8 mouse cellular contexts compared by ENCODE assay signal in the genomic region with DNA sequence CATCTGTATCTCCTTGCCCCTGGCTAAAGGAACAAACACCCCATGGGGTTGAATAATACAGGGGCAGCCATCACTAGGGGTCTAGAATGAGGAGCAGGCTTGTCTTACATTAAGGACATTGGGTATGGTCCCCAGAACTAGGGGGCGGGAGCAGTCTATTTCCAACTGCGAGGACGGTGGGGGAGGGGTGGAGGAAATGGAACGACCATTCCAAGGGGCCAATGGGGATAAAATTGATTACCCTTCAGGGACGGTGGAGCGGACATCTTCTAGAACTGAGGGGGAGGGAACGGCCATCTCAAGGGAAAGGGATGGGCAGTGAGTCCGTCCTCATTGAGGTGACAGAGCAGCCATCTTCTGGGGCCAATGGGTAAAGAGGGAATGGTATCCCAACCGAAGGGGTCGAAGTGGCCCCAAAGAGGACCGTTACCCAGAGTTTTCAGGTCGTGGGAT. TPM values are rescaled to one million over a fixed set of nuclear protein-coding genes. Genes with fewer than 3 reads are reported as not detected.
DNase-seq lines count a peak whose midpoint lies in the region; ATAC-seq and TF ChIP-seq lines count a peak whose summit lies in the region.

No protein-coding gene starts in this region.

- H3K36me3 ChIP-seq in heart, embryonic 12.5 days, result peaks cover 44% of the 10 kb centered on the region
- H3K36me3 ChIP-seq in C2C12 (ENCODE audit: control insufficient read depth, insufficient read depth), result peaks cover 58% of the 10 kb centered on the region
- peaks cover 42% of the 10 kb centered on the region for H3K36me3 ChIP-seq in embryonic facial prominence, embryonic 10.5 days (replicated peaks)
- H3K36me3 ChIP-seq in intestine, postnatal 0 days (ENCODE audit: control insufficient read depth, insufficient read depth), result peaks cover 37% of the 10 kb centered on the region
- peaks cover 41% of the 10 kb centered on the region for H3K36me3 ChIP-seq in neural tube, embryonic 12.5 days

- H3K9me3 ChIP-seq in heart, embryonic 12.5 days (replicated peaks), result no peaks in the 10 kb centered on the region
- no peaks in the 10 kb centered on the region for H3K9me3 ChIP-seq in embryonic facial prominence, embryonic 10.5 days
- H3K9me3 ChIP-seq in intestine, postnatal 0 days (ENCODE audit: control insufficient read depth), result no peaks in the 10 kb centered on the region
- no peaks in the 10 kb centered on the region for H3K9me3 ChIP-seq in neural tube, embryonic 12.5 days

- 0 out of 2 replicates have a peak, but pooled peaks have one; percentile 2 for ATAC-seq in heart, embryonic 12.5 days (ENCODE audit: insufficient number of reproducible peaks, low FRiP score)
- ATAC-seq in intestine, postnatal 0 days, result peak; percentile 9; the same call in 1 of the 2 replicates
- peak; percentile 68 for ATAC-seq in neural tube, embryonic 12.5 days (ENCODE audit: low FRiP score, low read depth)

- no peak for DNase-seq in heart, adult 8-10 months (ENCODE audit: low spot score)
- DNase-seq in embryonic facial prominence, embryonic 10.5 days (ENCODE audit: low spot score), result no peak
- DNase-seq in urinary bladder, postnatal 25 days (ENCODE audit: low spot score), result no peak
- DNase-seq in gastrocnemius, adult 8-10 months (ENCODE audit: low spot score in 2 of 2), result no peak

- H3K79me3 ChIP-seq in C2C12 (ENCODE audit: low read depth), result peaks cover 20% of the 10 kb centered on the region

- H3K27me3 ChIP-seq in heart, embryonic 12.5 days (replicated peaks), result no peaks in the 10 kb centered on the region
- no peaks in the 10 kb centered on the region for H3K27me3 ChIP-seq in C2C12 (ENCODE audit: control insufficient read depth, insufficient read depth, insufficient read length)
- H3K27me3 ChIP-seq in embryonic facial prominence, embryonic 10.5 days (replicated peaks; ENCODE audit: low read depth, poor library complexity, severe bottlenecking), result no peaks in the 10 kb centered on the region
- no peaks in the 10 kb centered on the region for H3K27me3 ChIP-seq in intestine, postnatal 0 days (replicated peaks; ENCODE audit: control insufficient read depth, insufficient read depth, low read length)
- no peaks in the 10 kb centered on the region for H3K27me3 ChIP-seq in neural tube, embryonic 12.5 days (replicated peaks)

- H3K4me2 ChIP-seq in heart, embryonic 12.5 days, result peak overlapping the region; percentile 94
- H3K4me2 ChIP-seq in intestine, postnatal 0 days (replicated peaks; ENCODE audit: low read depth), result peak overlapping the region; percentile 82
- peak overlapping the region; percentile 82 for H3K4me2 ChIP-seq in neural tube, embryonic 12.5 days (replicated peaks)

- H3ac ChIP-seq in C2C12 (ENCODE audit: control insufficient read depth, insufficient read length, low read depth), result peak overlapping the region; percentile 71

- H3K27ac ChIP-seq in heart, embryonic 12.5 days (ENCODE audit: poor library complexity, severe bottlenecking), result peak overlapping the region; percentile 46
- H3K27ac ChIP-seq in embryonic facial prominence, embryonic 10.5 days (replicated peaks), result peak overlapping the region; percentile 88
- no peak overlapping the region for H3K27ac ChIP-seq in intestine, postnatal 0 days (ENCODE audit: low read depth, low read length)
- 0 out of 2 replicates have a peak overlapping the region, but pooled peaks have one; percentile 43 for H3K27ac ChIP-seq in neural tube, embryonic 12.5 days

- H3K79me2 ChIP-seq in C2C12 (ENCODE audit: control insufficient read depth, insufficient read depth), result peaks cover 46% of the 10 kb centered on the region

- under 1% methylated on average over 12 of the region's 12 CpGs for WGBS in heart, embryonic 12.5 days
- WGBS in embryonic facial prominence, embryonic 10.5 days, result under 1% methylated on average over 12 of the region's 12 CpGs
- WGBS in intestine, postnatal 0 days, result 0% methylated on average over 12 of the region's 12 CpGs
- WGBS in neural tube, embryonic 12.5 days, result under 1% methylated on average over 12 of the region's 12 CpGs

- TF ChIP-seq CTCF in C2C12 (IDR thresholded peaks at IDR 0.05; ENCODE audit: control insufficient read depth, insufficient read depth, insufficient read length), result no peak
- TF ChIP-seq CTCF in intestine, postnatal 0 days (IDR thresholded peaks at IDR 0.05; ENCODE audit: low read depth), result no peak

- H3K4me3 ChIP-seq in heart, embryonic 12.5 days, result peak overlapping the region; percentile 68
- peak overlapping the region; percentile 98 for H3K4me3 ChIP-seq in C2C12 (ENCODE audit: insufficient read depth, poor library complexity, severe bottlenecking)
- peak overlapping the region; percentile 84 for H3K4me3 ChIP-seq in embryonic facial prominence, embryonic 10.5 days
- H3K4me3 ChIP-seq in intestine, postnatal 0 days (ENCODE audit: low read depth, low read length), result peak overlapping the region; percentile 87
- peak overlapping the region; percentile 70 for H3K4me3 ChIP-seq in neural tube, embryonic 12.5 days

- H3K9ac ChIP-seq in heart, embryonic 12.5 days, result peak overlapping the region; percentile 84
- peak overlapping the region; percentile 69 for H3K9ac ChIP-seq in intestine, postnatal 0 days (ENCODE audit: low read depth, low read length)
- peak overlapping the region; percentile 80 for H3K9ac ChIP-seq in neural tube, embryonic 12.5 days

- H3K4me1 ChIP-seq in heart, embryonic 12.5 days (replicated peaks), result peaks cover 19% of the 10 kb centered on the region
- peaks cover 21% of the 10 kb centered on the region for H3K4me1 ChIP-seq in embryonic facial prominence, embryonic 10.5 days
- 0 out of 2 replicates have a peak, but pooled peaks cover 5% of the 10 kb centered on the region for H3K4me1 ChIP-seq in intestine, postnatal 0 days (replicated peaks; ENCODE audit: control insufficient read depth, insufficient read depth, low read length)
- H3K4me1 ChIP-seq in neural tube, embryonic 12.5 days, result peaks cover 21% of the 10 kb centered on the region

TF ChIP-seq in C2C12, 6 proteins besides CTCF, POLR2A, EP300 and RAD21:
- no peak for TF ChIP-seq USF1 (IDR thresholded peaks at IDR 0.05; ENCODE audit: low read depth)
- no peak for TF ChIP-seq FOSL1 (IDR thresholded peaks at IDR 0.05; ENCODE audit: insufficient read depth, low read length, poor library complexity, severe bottlenecking)
- no peak for TF ChIP-seq MYOD1 (IDR thresholded peaks at IDR 0.05; ENCODE audit: control insufficient read depth, insufficient read length, low read depth)
- no peak for TF ChIP-seq MYOG (IDR thresholded peaks at IDR 0.05; ENCODE audit: control insufficient read depth, extremely low read depth, insufficient read length)
- TF ChIP-seq MAX (IDR thresholded peaks at IDR 0.05), result no peak
- TF ChIP-seq CEBPB (IDR thresholded peaks at IDR 0.05; ENCODE audit: low read depth), result no peak

RNA-seq across cellular contexts. Expression of gene Lrrc29, which starts 0.4 kb away (rescaled TPM):
- 1.3 TPM in 2 replicates for polyA plus RNA-seq in heart, embryonic 12.5 days (2016; fragmentation: Nextera tagmentation; extraction: Ambion mirVana)
- total RNA-seq in heart, adult 8-10 months (2022), result 1 to 10 TPM in 2 of 4 experiments, under 1 TPM in 2; 0.69 to 1.8 (median 1.1) TPM
- 0.69 TPM for polyA plus RNA-seq in C2C12 (2012; fragmentation: generic; extraction: Trizol)
- polyA plus RNA-seq in embryonic facial prominence, embryonic 10.5 days (2016; fragmentation: Nextera tagmentation; extraction: Ambion mirVana), result 1.3 TPM in 2 replicates
- polyA plus RNA-seq in intestine, postnatal 0 days (2015; fragmentation: Nextera tagmentation; extraction: Ambion mirVana), result 3.8 and 3.9 TPM in 2 replicates
- polyA plus RNA-seq in neural tube, embryonic 12.5 days (2016; fragmentation: Nextera tagmentation; extraction: Ambion mirVana), result 1.2 and 1.3 TPM in 2 replicates
- total RNA-seq in gastrocnemius, adult 8-10 months (2022), result 1 to 10 TPM in 3 of 4 experiments, under 1 TPM in 1; 0.82 to 1.3 (median 1.0) TPM

RNA-seq across cellular contexts. Expression of gene Tmem208, which starts 0.5 kb away (rescaled TPM):
- polyA plus RNA-seq in heart, embryonic 12.5 days (2016; fragmentation: Nextera tagmentation; extraction: Ambion mirVana), result 73.5 and 80.7 TPM in 2 replicates
- 10 to 100 TPM; 23.9 to 28.1 (median 26.0) TPM for total RNA-seq in heart, adult 8-10 months (2022)
- polyA plus RNA-seq in C2C12 (2012; fragmentation: generic; extraction: Trizol), result 122 TPM
- polyA plus RNA-seq in embryonic facial prominence, embryonic 10.5 days (2016; fragmentation: Nextera tagmentation; extraction: Ambion mirVana), result 93.0 and 99.4 TPM in 2 replicates
- polyA plus RNA-seq in intestine, postnatal 0 days (2015; fragmentation: Nextera tagmentation; extraction: Ambion mirVana), result 167 and 184 TPM in 2 replicates
- 112 and 113 TPM in 2 replicates for polyA plus RNA-seq in neural tube, embryonic 12.5 days (2016; fragmentation: Nextera tagmentation; extraction: Ambion mirVana)
- 10 to 100 TPM; 20.9 to 24.2 (median 22.9) TPM for total RNA-seq in gastrocnemius, adult 8-10 months (2022)

RNA-seq across cellular contexts. Expression of gene Elmo3, which starts 20.3 kb away (rescaled TPM):
- 2.8 and 3.3 TPM in 2 replicates for polyA plus RNA-seq in heart, embryonic 12.5 days (2016; fragmentation: Nextera tagmentation; extraction: Ambion mirVana)
- total RNA-seq in heart, adult 8-10 months (2022), result 1 to 10 TPM in 3 of 4 experiments, under 1 TPM in 1; 0.75 to 1.8 (median 1.3) TPM
- 0.50 TPM for polyA plus RNA-seq in C2C12 (2012; fragmentation: generic; extraction: Trizol)
- polyA plus RNA-seq in embryonic facial prominence, embryonic 10.5 days (2016; fragmentation: Nextera tagmentation; extraction: Ambion mirVana), result 2.7 and 3.5 TPM in 2 replicates
- 34.2 TPM in 2 replicates for polyA plus RNA-seq in intestine, postnatal 0 days (2015; fragmentation: Nextera tagmentation; extraction: Ambion mirVana)
- polyA plus RNA-seq in neural tube, embryonic 12.5 days (2016; fragmentation: Nextera tagmentation; extraction: Ambion mirVana), result 1.5 and 2.2 TPM in 2 replicates
- total RNA-seq in gastrocnemius, adult 8-10 months (2022), result 1 to 10 TPM in 3 of 4 experiments, under 1 TPM in 1; 0.99 to 2.7 (median 1.4) TPM

RNA-seq across cellular contexts. Expression of gene Fhod1, which starts 22.1 kb away (rescaled TPM):
- polyA plus RNA-seq in heart, embryonic 12.5 days (2016; fragmentation: Nextera tagmentation; extraction: Ambion mirVana), result 1.6 and 2.0 TPM in 2 replicates
- total RNA-seq in heart, adult 8-10 months (2022), result 1 to 10 TPM; 5.8 to 8.1 (median 6.3) TPM
- 30.7 TPM for polyA plus RNA-seq in C2C12 (2012; fragmentation: generic; extraction: Trizol)
- polyA plus RNA-seq in embryonic facial prominence, embryonic 10.5 days (2016; fragmentation: Nextera tagmentation; extraction: Ambion mirVana), result 2.9 and 3.3 TPM in 2 replicates
- polyA plus RNA-seq in intestine, postnatal 0 days (2015; fragmentation: Nextera tagmentation; extraction: Ambion mirVana), result 1.3 and 1.6 TPM in 2 replicates
- 0.92 and 0.98 TPM in 2 replicates for polyA plus RNA-seq in neural tube, embryonic 12.5 days (2016; fragmentation: Nextera tagmentation; extraction: Ambion mirVana)
- 10 to 100 TPM; 21.1 to 28.8 (median 23.9) TPM for total RNA-seq in gastrocnemius, adult 8-10 months (2022)

RNA-seq across cellular contexts. Expression of gene Slc9a5, which starts 23.0 kb away (rescaled TPM):
- polyA plus RNA-seq in heart, embryonic 12.5 days (2016; fragmentation: Nextera tagmentation; extraction: Ambion mirVana), result 1.6 and 2.0 TPM in 2 replicates
- under 1 TPM; 0.41 to 0.79 (median 0.48) TPM for total RNA-seq in heart, adult 8-10 months (2022)
- polyA plus RNA-seq in C2C12 (2012; fragmentation: generic; extraction: Trizol), result 6.6 TPM
- polyA plus RNA-seq in embryonic facial prominence, embryonic 10.5 days (2016; fragmentation: Nextera tagmentation; extraction: Ambion mirVana), result 5.5 and 5.7 TPM in 2 replicates
- 0.31 and 0.40 TPM in 2 replicates for polyA plus RNA-seq in intestine, postnatal 0 days (2015; fragmentation: Nextera tagmentation; extraction: Ambion mirVana)
- polyA plus RNA-seq in neural tube, embryonic 12.5 days (2016; fragmentation: Nextera tagmentation; extraction: Ambion mirVana), result 4.4 and 4.5 TPM in 2 replicates
- under 1 TPM; 0.38 to 0.65 (median 0.52) TPM for total RNA-seq in gastrocnemius, adult 8-10 months (2022)

Comparison
In these comparisons a context has a peak if more than half of its experiments do, and no peak if none do; other contexts are left out.
1. ATAC-seq: peak in every context shown above with its lines; median percentile 68 in neural tube, embryonic 12.5 days; 9 in intestine, postnatal 0 days; 2 in heart, embryonic 12.5 days.